Mouse (Mus musculus) forebrain, embryonic 12.5 days (tissue): ENCODE measurements at regions not wholly inside any gene's neighbourhood (a gene's known extent, or its start where the extent isn't known, plus 50 kb on each side); places are given as distances from the start of the nearest gene placed in this dataset.
A peak's percentile ranks its signal among the peaks of the same experiment; 100 is the strongest.

Experiments
- ATAC-seq: fragments of 200-750 bp; cut with Nextera tagmentation; 2 replicates; pipeline ENCODE4 v1.8.0; 2017; ENCODE audit warnings: moderate TSS enrichment; ENCODE audit not compliant: low FRiP score
- H3K27ac ChIP-seq: fragments of 300-500 bp; sonication (generic); 2 replicates; pipeline ENCODE4 v1.5.1; 2016; ENCODE audit warnings: mild to moderate bottlenecking
- H3K27me3 ChIP-seq: fragments of 300-500 bp; sonication (generic); 2 replicates; pipeline ENCODE4 v1.6.1; 2016; ENCODE audit warnings: mild to moderate bottlenecking
- H3K36me3 ChIP-seq: fragments of 300-500 bp; sonication (generic); replicated peaks from 2 replicates; pipeline ENCODE4 v1.6.1; 2016; ENCODE audit warnings: mild to moderate bottlenecking
- H3K4me1 ChIP-seq: fragments of 300-500 bp; sonication (generic); 2 replicates; pipeline ENCODE4 v1.6.1; 2016
- H3K4me2 ChIP-seq: fragments of 300-500 bp; sonication (generic); 2 replicates; pipeline ENCODE4 v1.6.1; 2016; ENCODE audit warnings: mild to moderate bottlenecking, moderate library complexity
- H3K4me3 ChIP-seq: fragments of 300-500 bp; sonication (generic); replicated peaks from 2 replicates; pipeline ENCODE4 v1.5.1; 2016; ENCODE audit warnings: mild to moderate bottlenecking
- H3K9ac ChIP-seq: fragments of 300-500 bp; sonication (generic); 2 replicates; pipeline ENCODE4 v1.6.1; 2016; ENCODE audit warnings: mild to moderate bottlenecking
- H3K9me3 ChIP-seq: fragments of 300-500 bp; sonication (generic); 2 replicates; pipeline ENCODE4 v1.6.1; 2016
- WGBS: fragments of 180-500 bp; shearing (Covaris S2); methylation state at CpG from one replicate; pipeline ENCODE4 v1.1.7; 2016; 5-methylcytosine and 5-hydroxymethylcytosine counted together

- ATAC-seq, result no peak
- Histone ChIP-seq H3K4me2 (no peak overlapping the region), H3K36me3 (no peaks in the 10 kb centered on the region), H3K27ac (no peak overlapping the region), H3K4me1 (peaks cover 34% of the 10 kb centered on the region), H3K9ac (no peak overlapping the region), H3K9me3 (no peaks in the 10 kb centered on the region), H3K4me3 (no peak overlapping the region), H3K27me3 (no peaks in the 10 kb centered on the region)
- 34% methylated on average over 12 of the region's 12 CpGs for WGBS
Measured at GRCm38 (mm10) chr12:71569662-71570061, 260.0 kb downstream of the Dact1 start.

- ATAC-seq, result no peak
- WGBS, result 85% methylated on average over 2 of the region's 2 CpGs
- Histone ChIP-seq H3K4me3 (no peak overlapping the region), H3K27ac (no peak overlapping the region), H3K9me3 (no peaks in the 10 kb centered on the region), H3K4me1 (peaks cover 34% of the 10 kb centered on the region), H3K27me3 (no peaks in the 10 kb centered on the region), H3K36me3 (no peaks in the 10 kb centered on the region), H3K9ac (no peak overlapping the region), H3K4me2 (no peak overlapping the region)
Measured at GRCm38 (mm10) chr12:71570116-71570515, 260.4 kb downstream of the Dact1 start.

GRCm38 (mm10) chr12:71572833-71573446 lies 257.9 kb upstream of the Daam1 start:
- no peak for ATAC-seq
- H3K36me3 ChIP-seq, result no peaks in the 10 kb centered on the region
- WGBS, result 24% methylated on average over 14 of the region's 14 CpGs
- H3K27me3 ChIP-seq, result 0 out of 2 replicates have a peak, but pooled peaks cover 5% of the 10 kb centered on the region
- peak overlapping the region; percentile 69; the same call in 1 of the 2 replicates for H3K27ac ChIP-seq
- no peak overlapping the region for H3K4me2 ChIP-seq
- H3K4me3 ChIP-seq, result no peak overlapping the region
- peaks cover 34% of the 10 kb centered on the region for H3K4me1 ChIP-seq
- no peaks in the 10 kb centered on the region for H3K9me3 ChIP-seq
- H3K9ac ChIP-seq, result no peak overlapping the region

- 0 out of 2 replicates have a peak, but pooled peaks cover 5% of the 10 kb centered on the region for H3K27me3 ChIP-seq
- no peaks in the 10 kb centered on the region for H3K36me3 ChIP-seq
- no peak overlapping the region for H3K4me3 ChIP-seq
- H3K4me1 ChIP-seq, result peaks cover 38% of the 10 kb centered on the region
- no peak overlapping the region for H3K27ac ChIP-seq
- no peak overlapping the region for H3K4me2 ChIP-seq
- no peaks in the 10 kb centered on the region for H3K9me3 ChIP-seq
- 79% methylated on average over 8 of the region's 8 CpGs for WGBS
- ATAC-seq, result no peak
- H3K9ac ChIP-seq, result no peak overlapping the region
Measured at GRCm38 (mm10) chr12:71573456-71573855, 257.4 kb upstream of the Daam1 start.

DNA sequence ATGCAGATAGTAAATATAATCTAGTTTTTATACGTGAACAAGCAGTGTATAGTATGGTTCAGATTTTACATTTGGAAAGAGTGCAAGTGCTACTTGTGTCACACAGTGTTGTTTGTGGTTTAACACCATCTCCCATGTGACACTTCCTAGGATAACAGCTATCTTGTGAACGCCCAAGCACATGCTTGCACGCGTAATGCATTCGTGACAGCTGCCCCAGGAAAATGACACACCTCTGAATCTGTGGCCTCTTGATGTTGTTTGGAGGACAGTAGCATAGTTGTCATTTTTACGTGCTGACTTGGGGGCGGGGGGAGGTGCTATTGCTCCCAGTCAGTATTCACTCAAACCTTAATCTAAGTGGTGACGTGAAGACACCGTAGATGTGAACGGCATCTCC lies 256.2 kb upstream of the Daam1 start:
- no peak overlapping the region for H3K4me3 ChIP-seq
- WGBS, result 88% methylated on average over 10 of the region's 10 CpGs
- H3K36me3 ChIP-seq, result no peaks in the 10 kb centered on the region
- H3K27ac ChIP-seq, result no peak overlapping the region
- peaks cover 44% of the 10 kb centered on the region for H3K4me1 ChIP-seq
- ATAC-seq, result no peak
- H3K9ac ChIP-seq, result no peak overlapping the region
- H3K27me3 ChIP-seq, result 0 out of 2 replicates have a peak, but pooled peaks cover 5% of the 10 kb centered on the region
- no peaks in the 10 kb centered on the region for H3K9me3 ChIP-seq
- no peak overlapping the region for H3K4me2 ChIP-seq

DNA sequence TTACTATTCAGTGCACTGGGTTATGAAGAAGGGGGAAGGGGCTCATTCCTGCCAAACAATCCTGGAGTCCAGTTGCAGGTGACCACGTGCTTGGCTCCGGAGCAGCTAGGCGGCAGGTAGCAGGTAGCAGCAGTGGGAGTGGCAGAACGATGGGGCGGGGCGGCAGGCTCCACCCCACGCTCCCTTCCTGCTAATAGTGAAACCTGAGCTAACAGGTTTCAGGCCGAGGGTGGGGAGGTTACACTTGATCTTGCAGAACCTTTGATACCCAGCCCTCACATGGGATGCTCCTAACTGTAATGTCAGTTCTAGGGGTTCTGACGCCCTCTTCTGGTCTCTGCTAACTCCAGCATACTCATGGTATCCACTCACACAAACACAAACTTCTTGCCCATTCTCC lies 253.5 kb upstream of the Daam1 start:
- Histone ChIP-seq H3K27ac (no peak overlapping the region), H3K27me3 (0 out of 2 replicates have a peak, but pooled peaks cover 5% of the 10 kb centered on the region), H3K9ac (no peak overlapping the region), H3K9me3 (no peaks in the 10 kb centered on the region), H3K4me1 (peaks cover 35% of the 10 kb centered on the region), H3K4me3 (peak overlapping the region; percentile 22), H3K4me2 (peak overlapping the region; percentile 48), H3K36me3 (no peaks in the 10 kb centered on the region)
- 4% methylated on average over 9 of the region's 9 CpGs for WGBS
- no peak for ATAC-seq

GRCm38 (mm10) chr12:71578006-71578405 lies 252.9 kb upstream of the Daam1 start:
- no peak for ATAC-seq
- H3K9me3 ChIP-seq, result no peaks in the 10 kb centered on the region
- no peak overlapping the region for H3K9ac ChIP-seq
- H3K27me3 ChIP-seq, result 0 out of 2 replicates have a peak, but pooled peaks cover 5% of the 10 kb centered on the region
- H3K4me2 ChIP-seq, result no peak overlapping the region
- no peaks in the 10 kb centered on the region for H3K36me3 ChIP-seq
- no peak overlapping the region; the same call in 1 of the 2 replicates for H3K27ac ChIP-seq
- peaks cover 29% of the 10 kb centered on the region for H3K4me1 ChIP-seq
- WGBS, result 80% methylated on average over 9 of the region's 9 CpGs
- no peak overlapping the region for H3K4me3 ChIP-seq

GRCm38 (mm10) chr12:71578912-71579311 lies 252.0 kb upstream of the Daam1 start:
- H3K27ac ChIP-seq, result peak overlapping the region; percentile 21; the same call in 1 of the 2 replicates
- peaks cover 22% of the 10 kb centered on the region for H3K4me1 ChIP-seq
- 46% methylated on average over 11 of the region's 11 CpGs for WGBS
- H3K4me3 ChIP-seq, result no peak overlapping the region
- ATAC-seq, result peak; percentile 79
- no peaks in the 10 kb centered on the region for H3K36me3 ChIP-seq
- H3K9me3 ChIP-seq, result no peaks in the 10 kb centered on the region
- H3K4me2 ChIP-seq, result no peak overlapping the region
- 0 out of 2 replicates have a peak, but pooled peaks cover 5% of the 10 kb centered on the region for H3K27me3 ChIP-seq
- H3K9ac ChIP-seq, result no peak overlapping the region

DNA sequence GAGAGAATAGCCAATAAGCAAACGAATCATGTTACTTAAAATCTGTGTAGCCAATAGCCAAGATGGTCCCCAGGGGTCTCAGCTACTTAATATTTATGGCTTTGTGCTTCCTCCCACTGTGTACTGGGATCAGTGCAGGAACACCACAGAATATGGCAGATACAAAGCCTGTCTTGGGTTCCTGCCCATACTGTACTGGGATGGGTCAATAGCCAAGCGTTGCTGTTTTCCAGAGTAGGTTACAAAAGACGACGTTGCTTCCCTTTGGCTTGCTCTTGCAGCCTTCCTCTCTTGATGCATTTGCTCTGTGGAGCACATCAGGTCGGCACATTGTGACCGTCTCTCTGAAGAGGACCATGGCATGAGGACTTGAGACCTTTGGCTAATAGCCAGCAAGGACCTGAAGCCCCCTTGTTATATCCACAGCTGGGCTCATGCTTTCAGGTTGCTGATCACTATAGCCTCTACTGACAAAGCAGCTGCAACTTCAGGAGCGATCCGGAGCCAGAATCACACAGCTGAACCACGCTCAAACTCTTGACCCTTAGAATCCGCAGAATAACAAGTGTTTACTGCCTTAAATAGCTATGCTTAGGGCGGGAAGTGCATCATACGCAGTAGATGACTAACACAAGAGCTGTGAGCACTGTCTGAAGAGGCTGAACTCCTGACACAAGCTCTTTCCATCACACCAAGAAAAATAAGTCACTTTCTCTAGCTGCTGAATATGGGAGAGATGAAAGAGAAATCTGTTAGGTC lies 250.2 kb upstream of the Daam1 start:
- ATAC-seq, result no peak
- 85% methylated on average over 12 of the region's 12 CpGs for WGBS
- H3K9ac ChIP-seq, result no peak overlapping the region

GRCm38 (mm10) chr12:71584618-71585017 lies 246.3 kb upstream of the Daam1 start:
- Histone ChIP-seq H3K27ac (no peak overlapping the region), H3K4me3 (no peak overlapping the region), H3K4me2 (no peak overlapping the region), H3K27me3 (no peaks in the 10 kb centered on the region), H3K4me1 (peaks cover 3% of the 10 kb centered on the region; the same call in 1 of the 2 replicates), H3K9me3 (no peaks in the 10 kb centered on the region), H3K9ac (no peak overlapping the region), H3K36me3 (no peaks in the 10 kb centered on the region)
- no peak for ATAC-seq
- WGBS, result 78% methylated on average over 8 of the region's 8 CpGs

More for the DNA sequence above, 250.2 kb upstream of the Daam1 start:
- Histone ChIP-seq H3K4me3 (no peak overlapping the region), H3K27ac (no peak overlapping the region), H3K36me3 (no peaks in the 10 kb centered on the region), H3K4me1 (peaks cover 22% of the 10 kb centered on the region), H3K9me3 (no peaks in the 10 kb centered on the region), H3K27me3 (0 out of 2 replicates have a peak, but pooled peaks cover 5% of the 10 kb centered on the region), H3K4me2 (no peak overlapping the region)

GRCm38 (mm10) chr12:71598641-71599040 lies 232.2 kb upstream of the Daam1 start:
- no peak for ATAC-seq
- Histone ChIP-seq H3K4me2 (no peak overlapping the region), H3K36me3 (no peaks in the 10 kb centered on the region), H3K4me1 (peaks cover 9% of the 10 kb centered on the region), H3K27me3 (no peaks in the 10 kb centered on the region), H3K9ac (no peak overlapping the region), H3K9me3 (no peaks in the 10 kb centered on the region), H3K4me3 (no peak overlapping the region), H3K27ac (no peak overlapping the region; the same call in 1 of the 2 replicates)
- WGBS, result 81% methylated on average over 9 of the region's 9 CpGs

DNA sequence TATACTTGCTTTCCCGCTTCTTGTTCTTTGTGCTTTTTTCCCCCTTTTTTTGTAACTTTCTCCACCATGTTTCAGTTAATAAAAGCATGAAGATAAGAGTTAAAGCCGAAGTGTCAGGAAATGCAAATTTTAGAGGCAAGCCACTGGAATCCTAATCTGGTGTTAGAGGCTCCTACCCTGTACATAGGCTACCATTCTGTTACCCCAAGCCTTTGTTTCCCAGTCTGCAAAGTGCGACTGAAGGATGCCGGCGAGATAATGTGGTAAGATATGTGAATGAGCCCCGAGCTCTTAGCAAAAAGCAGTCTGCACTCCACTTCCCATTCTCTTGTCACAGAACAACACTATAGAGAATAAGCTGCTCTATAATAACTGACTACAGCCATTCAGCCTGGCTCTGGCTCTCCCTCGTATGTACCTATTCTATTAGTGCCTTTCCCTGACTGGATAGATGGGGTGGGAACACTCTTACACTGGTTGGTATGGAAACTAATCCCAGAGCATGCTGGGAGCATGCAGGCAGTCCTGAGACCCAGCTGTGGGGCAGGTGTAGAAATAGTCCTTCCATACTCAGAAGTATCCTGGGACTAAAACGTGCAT lies 229.7 kb upstream of the Daam1 start:
- no peaks in the 10 kb centered on the region for H3K27me3 ChIP-seq
- no peaks in the 10 kb centered on the region for H3K36me3 ChIP-seq
- no peaks in the 10 kb centered on the region for H3K9me3 ChIP-seq
- H3K4me3 ChIP-seq, result no peak overlapping the region
- ATAC-seq, result peak; percentile 88
- WGBS, result 40% methylated on average over 8 of the region's 8 CpGs
- H3K4me1 ChIP-seq, result peaks cover 9% of the 10 kb centered on the region
- no peak overlapping the region for H3K9ac ChIP-seq
- peak overlapping the region; percentile 61; the same call in 1 of the 2 replicates for H3K27ac ChIP-seq
- 0 out of 2 replicates have a peak overlapping the region, but pooled peaks have one; percentile 15 for H3K4me2 ChIP-seq
